Mouse (Mus musculus) heart, postnatal 10 days (tissue): ENCODE measurements around the gene Snap91. TPM values are rescaled to one million over a fixed set of nuclear protein-coding genes. Genes with fewer than 3 reads are reported as not detected.

Experiments used
- DNase-seq, 2 experiments: peaks; one replicate each; pipeline ENCODE4 v3.0.0; 2021
- intact Hi-C: fragments of 180-260 bp; cut with DNase I; formaldehyde crosslinking; loops from one replicate; pipeline ENCODE4 v1.15.1; 2025
- total RNA-seq, 2 experiments: library from RNA; stranded (reverse); gene quantifications; 2 replicates each; pipeline ENCODE4 v1.2.3; 2021

The Snap91 gene
- total RNA-seq, 2 experiments from 2014 or later: 35.1 to 40.7 TPM

DNA sequence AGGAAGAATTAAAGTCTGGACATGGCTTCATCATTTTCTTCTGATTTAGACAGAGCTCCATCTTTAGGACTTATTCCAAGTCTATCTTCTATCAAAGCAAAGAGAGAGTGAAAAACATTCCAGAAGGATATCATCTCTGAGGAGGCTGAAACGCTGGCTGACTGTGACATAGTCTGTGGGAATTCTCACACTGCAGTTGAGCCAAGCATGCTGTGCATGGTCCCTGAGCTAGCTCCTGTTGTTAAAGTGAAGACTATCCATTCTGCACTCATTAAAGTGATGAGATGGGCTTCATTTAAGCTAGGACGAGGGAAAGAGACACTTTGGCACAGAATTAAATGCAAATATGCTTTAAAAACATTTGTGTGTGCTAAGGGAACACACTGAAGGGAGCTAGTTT, 163.9 kb downstream of the Snap91 start:
- intact Hi-C loops: no loop called here
- no peak for DNase-seq

Other genes starting within 250 kb of the Snap91 start
- 10 to 100 TPM; 63.4 to 69.7 TPM for gene Me1, start 184.7 kb downstream of the Snap91 start, total RNA-seq
- 1 to 10 TPM; 1.6 to 2.5 TPM for gene Prss35, start 137.0 kb downstream of the Snap91 start, total RNA-seq
- gene Ripply2, start 134.9 kb upstream of the Snap91 start, total RNA-seq: not detected
- gene Cyb5r4, start 141.4 kb upstream of the Snap91 start, total RNA-seq: 10 to 100 TPM; 27.2 to 29.3 TPM